Mouse (Mus musculus) embryo, embryonic 11 days (tissue): Measurements from ENCODE around the gene Denr.

Experiments
- DNase-seq: peaks from one replicate; pipeline ENCODE4 v3.0.0-alpha.2; 2015

Denr gene

GRCm38 (mm10) chr5:123973299-123974178 is 66.6 kb downstream of the Denr start, which contains the start of gene Hip1r:
Gene Hip1r (plus strand): TSS chr5:123973628.
- DNase-seq: peak; percentile 77

GRCm38 (mm10) chr5:123974179-123974485 is 67.2 kb downstream of the Denr start:
- DNase-seq: no peak

DNA sequence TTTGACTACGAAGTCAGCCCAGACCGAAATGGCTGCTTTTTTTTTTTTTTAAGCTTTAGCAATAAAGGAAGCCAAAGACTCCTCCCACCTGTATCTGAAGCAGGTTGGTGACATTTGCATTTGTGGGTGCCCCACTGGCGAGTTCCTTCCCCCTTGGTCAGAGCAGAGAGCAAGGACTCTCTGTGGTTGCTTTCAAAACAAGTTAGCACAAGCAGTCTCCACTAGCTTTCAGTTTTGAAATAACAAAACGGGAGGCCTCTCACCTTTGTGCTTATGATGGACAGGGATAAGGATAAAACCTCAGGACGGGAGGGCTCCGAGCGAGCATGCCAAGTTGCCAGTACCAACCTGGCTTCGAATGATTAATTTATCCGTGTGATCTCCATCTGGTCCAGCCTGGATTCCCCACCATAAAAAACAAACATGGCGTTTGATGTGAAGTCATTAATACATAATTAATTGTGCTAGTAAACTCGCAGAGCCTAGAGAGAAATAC is 67.7 kb downstream of the Denr start:
- no peak for DNase-seq

DNA sequence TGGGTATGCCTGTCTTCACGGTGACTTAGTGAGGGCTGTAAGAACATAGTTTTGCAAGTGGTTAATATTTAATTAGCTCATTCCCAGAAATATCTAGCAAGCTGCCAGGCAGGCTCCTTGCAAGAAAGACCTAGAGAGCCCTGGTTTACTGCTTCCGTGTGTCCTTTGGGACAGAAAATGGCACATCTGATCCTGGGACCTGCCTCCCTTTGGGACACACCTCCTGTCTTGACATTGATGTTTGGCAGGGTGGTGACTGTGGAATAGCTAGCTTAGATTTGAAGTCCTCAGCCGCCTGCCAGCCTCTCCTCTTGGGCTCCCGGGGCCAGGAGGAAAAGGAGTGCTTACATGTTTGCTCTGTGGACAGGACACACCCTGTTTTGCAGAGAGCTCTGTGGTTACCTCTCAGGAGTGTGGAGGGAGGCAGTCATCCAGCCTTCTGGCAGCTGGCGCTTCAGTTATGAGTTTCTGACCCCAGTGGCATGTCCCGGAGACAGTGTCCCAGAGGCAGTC is 68.7 kb downstream of the Denr start:
- DNase-seq: no peak

- DNase-seq: no peak
Measured at GRCm38 (mm10) chr5:123977231-123977630, 70.3 kb downstream of the Denr start.

DNA sequence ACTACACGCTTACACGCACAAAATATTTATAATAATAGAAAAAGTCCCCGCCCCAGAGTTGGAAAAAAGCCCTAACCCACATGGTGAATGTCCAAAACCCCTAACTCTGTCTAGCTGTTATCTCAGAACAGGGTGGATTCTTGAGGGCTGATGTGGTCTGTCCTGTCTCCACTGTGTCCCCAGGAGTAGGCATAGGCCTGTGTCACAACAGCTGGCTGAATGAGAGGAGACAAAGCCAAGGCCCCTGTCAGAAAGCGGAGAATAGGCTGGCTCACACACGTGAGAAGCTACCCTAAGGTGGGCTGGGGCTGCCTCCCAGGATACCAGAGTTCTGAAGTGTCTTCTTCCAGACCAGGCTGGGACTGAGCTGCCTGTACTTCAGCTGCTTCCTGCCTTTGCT is 71.2 kb downstream of the Denr start:
- no peak for DNase-seq
